Comparison of ENCODE assay signal across 9 mouse cellular contexts in the genomic region with DNA sequence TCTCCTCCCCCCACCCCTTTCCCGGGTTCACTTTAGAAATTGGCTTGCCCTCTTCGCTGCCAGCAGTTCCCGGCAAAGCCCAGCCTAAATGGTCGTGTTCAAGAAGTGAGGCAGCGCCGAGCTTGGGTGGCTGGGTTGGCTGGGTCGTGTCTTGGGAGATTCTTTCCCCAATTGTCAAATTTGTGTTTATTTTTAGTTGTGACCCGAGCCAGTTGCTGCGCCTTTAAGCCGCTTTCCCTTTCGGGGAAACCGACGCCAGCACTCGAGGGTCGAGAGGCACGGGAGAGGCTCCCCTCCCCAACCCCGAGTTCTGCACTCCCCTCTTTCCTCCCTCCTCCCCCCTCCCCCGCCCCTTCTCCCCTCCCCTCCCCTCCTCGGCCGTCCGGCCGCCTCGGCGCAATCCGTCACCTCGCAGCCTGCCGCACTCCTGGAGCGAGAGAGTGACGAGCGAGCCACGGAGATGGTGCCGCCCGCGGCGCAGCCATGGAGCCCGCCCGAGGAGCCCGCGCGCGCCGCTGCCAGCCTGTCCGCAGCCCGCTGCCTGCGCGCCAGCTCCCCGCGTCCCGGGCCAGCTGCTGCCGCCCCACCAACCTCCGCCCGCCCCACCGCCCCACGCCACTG.
DNase-seq lines count a peak whose midpoint lies in the region; ATAC-seq and TF ChIP-seq lines count a peak whose summit lies in the region.
"Had no signal": no experiment of that assay in that cellular context is flagged by ENCODE, and none has a peak within 500 bp of the region (broad histone marks: within the 10 kb centered on the region; RNA-seq: fewer than 3 reads in every experiment).

No protein-coding gene starts in this region.

- peak overlapping the region; percentile 54 for H3K4me2 ChIP-seq in hindbrain, embryonic 13.5 days

- peaks cover 77% of the 10 kb centered on the region for H3K27me3 ChIP-seq in hindbrain, embryonic 13.5 days
- H3K27me3 ChIP-seq: CH12.LX had no signal

- no peaks in the 10 kb centered on the region for H3K9me3 ChIP-seq in hindbrain, embryonic 13.5 days

- TF ChIP-seq CTCF in gastrocnemius, adult 2 months (IDR thresholded peaks at IDR 0.05) = no peak

- H3K36me3 ChIP-seq in hindbrain, embryonic 13.5 days = no peaks in the 10 kb centered on the region

- WGBS in hindbrain, embryonic 13.5 days = 17% methylated on average over 25 of the region's 54 CpGs

- intact Hi-C loops in gastrocnemius, adult 2 months (cut with DNase I) = no loop called here

- H3K27ac ChIP-seq in gastrocnemius, adult 2 months = no peak overlapping the region
- peak overlapping the region; percentile 84 for H3K27ac ChIP-seq in hindbrain, embryonic 13.5 days

- peak; percentile 66 for ATAC-seq in hindbrain, embryonic 13.5 days (ENCODE audit: low FRiP score)

- peak; percentile 30 for DNase-seq in gastrocnemius, adult 2 months
- no peak for DNase-seq in gastrocnemius, adult 8-10 months (ENCODE audit: low spot score in 2 of 2)
- peak; percentile 33 for DNase-seq in retina, embryonic 14.5 days (ENCODE audit: low spot score)
- no peak for DNase-seq in retina, postnatal 1 day
- DNase-seq in lung, postnatal 4 days = peak; percentile 5 to 22
- peak; percentile 6 for DNase-seq in yolk sac, embryonic 10.5 days (ENCODE audit: low spot score)
- no peak for DNase-seq in B cell, adult 2 months

- H3K4me3 ChIP-seq in gastrocnemius, adult 2 months = peak overlapping the region; percentile 64
- H3K4me3 ChIP-seq in hindbrain, embryonic 13.5 days = peak overlapping the region; percentile 55

- H3K4me1 ChIP-seq in hindbrain, embryonic 13.5 days (replicated peaks) = peaks cover 3% of the 10 kb centered on the region; the same call in 1 of the 2 replicates

- H3K9ac ChIP-seq in hindbrain, embryonic 13.5 days = peak overlapping the region; percentile 79

Comparison
In these comparisons a context has a peak if more than half of its experiments do, and no peak if none do; other contexts are left out.
1. DNase-seq: peak in gastrocnemius, adult 2 months (single experiment), retina, embryonic 14.5 days (single experiment), lung, postnatal 4 days (2 of 2) and yolk sac, embryonic 10.5 days (single experiment); none in gastrocnemius, adult 8-10 months (0 of 2), retina, postnatal 1 day (single experiment) and B cell, adult 2 months (0 of 2).